Mouse (Mus musculus): ENCODE measurements at regions not wholly inside any gene's neighbourhood (a gene's known extent, or its start where the extent isn't known, plus 50 kb on each side); places are given as distances from the start of the nearest gene placed in this dataset.
"Not testable (repeated sequence)": the region's sequence is repeated elsewhere in the genome, so short reads cannot be mapped to it uniquely, and the experiment has no call there.

DNA sequence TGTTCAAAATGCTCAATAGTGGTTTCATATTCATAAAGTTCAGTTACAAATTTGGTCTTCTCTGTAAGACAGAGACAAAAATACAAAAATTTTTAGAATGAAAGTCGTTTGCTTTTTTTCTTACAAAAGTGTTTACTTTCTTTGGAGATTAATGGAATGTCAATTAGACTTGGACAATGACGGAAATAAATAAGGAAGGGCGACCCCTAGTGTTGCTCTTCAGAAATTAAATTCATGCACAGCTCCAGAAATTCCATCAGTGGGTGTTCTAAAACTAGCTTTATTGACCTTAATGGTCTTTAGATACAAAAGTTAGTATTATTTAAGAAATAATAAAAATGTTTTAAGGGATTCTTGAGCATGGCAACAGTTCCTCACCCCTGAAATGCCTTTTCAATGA is 141.8 kb upstream of the Lama2 start:
- DNase-seq (ENCODE audit: low spot score in 2 of 2), result peak in 1 of 2 experiments; percentile 5

DNA sequence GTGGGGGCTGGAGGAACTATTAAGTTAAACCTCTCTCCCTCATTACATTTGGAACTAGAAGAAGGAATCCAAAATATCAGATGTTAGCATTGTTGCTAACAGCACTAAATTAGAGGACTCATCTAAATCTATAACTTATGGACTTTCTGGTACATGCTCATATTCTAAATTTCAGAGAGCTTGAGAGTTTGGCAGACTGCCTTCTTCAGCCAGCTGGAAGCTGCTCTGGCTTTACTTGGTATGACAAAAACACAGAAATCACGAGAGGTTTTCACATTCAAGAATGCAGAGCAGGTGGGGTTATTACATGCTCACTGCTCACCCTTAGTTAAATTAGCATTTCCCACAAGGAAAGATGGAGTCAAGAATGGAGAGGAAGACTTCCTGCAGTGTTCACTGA is 182.8 kb upstream of the Lama2 start:
- no peak for DNase-seq (ENCODE audit: low spot score in 2 of 2)

DNA sequence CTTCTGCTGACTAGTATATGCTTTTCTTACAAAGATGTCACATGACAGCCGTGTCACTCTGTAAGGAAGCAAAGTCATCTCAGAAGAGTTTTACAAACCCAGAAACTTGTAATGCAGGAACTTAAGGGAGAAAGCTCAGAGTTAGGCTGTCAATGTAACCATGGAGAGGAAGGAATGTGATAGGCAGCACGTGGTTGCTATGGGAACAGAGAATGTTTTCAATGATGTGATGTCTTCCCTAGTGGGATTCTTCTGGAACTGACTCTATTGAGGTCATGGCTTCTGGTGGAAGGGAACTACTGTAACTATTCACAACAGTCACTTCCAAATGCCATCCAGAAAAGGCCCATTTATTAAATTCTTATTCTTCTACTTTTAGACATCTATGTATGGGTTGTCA is 190.0 kb upstream of the Lama2 start:
- DNase-seq (ENCODE audit: low spot score in 2 of 2), result no peak

DNA sequence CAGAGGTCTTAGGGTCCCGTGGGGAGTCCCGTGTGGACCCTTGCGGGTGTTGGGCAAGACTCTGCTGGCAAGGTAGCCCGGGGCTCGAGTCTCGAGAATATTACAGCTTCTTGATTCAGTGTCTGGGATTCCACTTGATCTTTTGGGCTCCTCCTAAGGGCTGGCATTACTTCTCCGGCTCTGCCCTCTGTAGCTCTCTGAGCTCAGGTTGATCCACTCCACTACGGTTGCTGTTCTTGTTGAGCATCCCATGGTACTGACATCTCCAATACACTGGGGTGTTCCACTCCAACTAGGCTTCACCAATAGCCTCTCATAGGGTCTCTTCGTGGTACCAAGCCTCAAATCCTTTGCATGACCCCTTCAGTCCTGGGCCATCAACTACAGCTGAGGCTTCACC is 206.1 kb upstream of the Lama2 start:
- not testable (repeated sequence) for DNase-seq (ENCODE audit: low spot score in 2 of 2)

DNA sequence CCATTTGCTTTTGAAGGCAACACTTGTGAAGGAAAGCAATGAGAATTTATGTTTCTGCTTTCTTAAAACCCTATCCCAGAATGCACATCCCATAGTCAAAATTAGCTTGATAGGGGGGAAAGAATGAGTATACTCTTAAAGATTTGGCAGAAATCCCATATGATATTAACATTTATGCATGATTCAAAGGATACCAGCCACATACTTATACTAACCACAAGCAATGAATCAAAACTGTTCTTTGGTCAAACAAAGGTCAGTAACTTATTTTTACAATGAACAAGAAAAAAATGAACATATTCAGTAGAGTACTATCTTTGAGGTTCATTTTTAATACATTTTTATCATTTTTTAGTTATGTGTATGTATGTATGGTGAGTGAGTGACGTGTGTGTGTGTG is 208.8 kb upstream of the Lama2 start:
- DNase-seq (ENCODE audit: low spot score in 2 of 2), result no peak

DNA sequence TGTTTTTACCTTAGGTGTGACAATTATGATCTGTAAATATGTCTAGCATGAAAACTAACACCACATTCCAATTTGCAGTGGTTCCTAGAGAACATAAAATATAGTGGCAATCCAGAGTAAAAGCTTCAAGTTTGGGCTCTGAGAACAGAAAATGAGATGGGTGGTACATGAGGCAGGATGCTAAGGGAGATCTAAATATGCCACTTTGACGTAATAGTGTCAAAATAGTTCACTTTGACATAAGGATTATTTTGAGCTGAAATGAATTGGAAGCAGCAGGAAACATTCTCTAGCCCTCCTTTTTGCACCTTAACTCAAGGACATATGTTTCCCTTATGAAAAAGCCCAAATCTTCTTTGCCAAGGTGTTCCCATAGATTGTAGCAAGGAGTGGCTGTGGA is 219.1 kb upstream of the Lama2 start:
- DNase-seq (ENCODE audit: low spot score in 2 of 2), result no peak

DNA sequence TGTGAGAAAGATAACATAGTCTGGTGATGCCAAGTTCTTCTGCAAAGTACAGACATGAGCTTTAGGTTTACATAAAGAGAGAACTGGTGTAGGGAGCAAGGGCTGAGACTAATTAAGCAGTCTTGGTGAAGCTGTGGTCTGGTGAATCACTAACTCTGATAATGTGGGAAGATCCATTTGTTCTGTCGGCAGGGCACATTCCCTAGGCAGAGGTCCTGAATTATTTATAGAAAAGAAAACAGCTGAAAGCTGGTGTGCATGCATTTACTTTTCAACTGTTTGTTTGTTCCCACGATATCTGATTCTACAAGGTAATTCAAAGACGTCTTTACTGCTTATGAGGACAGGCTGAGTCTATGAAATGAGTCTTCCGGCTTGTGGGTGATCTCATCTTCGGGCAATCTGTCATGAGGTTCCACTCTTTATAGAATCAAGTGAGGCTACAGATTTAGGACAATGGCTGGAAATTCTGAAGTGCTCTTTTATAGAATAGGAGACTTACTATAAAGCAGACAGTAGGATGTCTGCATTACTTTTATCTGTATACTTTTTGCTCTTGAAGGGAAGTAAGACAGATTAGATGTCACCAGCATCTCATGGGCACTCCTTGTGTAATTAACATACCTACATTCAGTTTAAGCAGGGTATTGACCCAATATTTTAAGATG is 221.6 kb upstream of the Lama2 start:
- no peak for DNase-seq (ENCODE audit: low spot score in 2 of 2)

DNA sequence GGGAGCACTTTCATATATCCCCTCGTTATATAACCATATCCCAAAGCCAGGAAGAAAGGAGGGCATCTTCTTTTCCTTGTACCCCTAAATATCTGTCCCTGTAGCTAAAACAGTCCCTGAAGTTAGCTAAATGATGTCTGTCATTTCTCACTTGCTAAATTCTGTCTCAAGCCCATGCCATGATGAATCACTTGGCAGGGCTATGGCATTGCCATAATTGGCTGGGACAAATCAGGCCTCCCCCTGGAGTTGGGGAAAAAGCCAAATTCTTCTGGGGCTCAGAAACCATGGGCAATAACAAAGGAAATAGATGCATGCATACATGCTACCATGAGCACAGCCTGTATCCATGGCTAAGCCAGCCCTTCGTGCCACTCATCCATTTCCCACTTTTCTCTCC is 223.5 kb upstream of the Lama2 start:
- no peak for DNase-seq (ENCODE audit: low spot score in 2 of 2)

DNA sequence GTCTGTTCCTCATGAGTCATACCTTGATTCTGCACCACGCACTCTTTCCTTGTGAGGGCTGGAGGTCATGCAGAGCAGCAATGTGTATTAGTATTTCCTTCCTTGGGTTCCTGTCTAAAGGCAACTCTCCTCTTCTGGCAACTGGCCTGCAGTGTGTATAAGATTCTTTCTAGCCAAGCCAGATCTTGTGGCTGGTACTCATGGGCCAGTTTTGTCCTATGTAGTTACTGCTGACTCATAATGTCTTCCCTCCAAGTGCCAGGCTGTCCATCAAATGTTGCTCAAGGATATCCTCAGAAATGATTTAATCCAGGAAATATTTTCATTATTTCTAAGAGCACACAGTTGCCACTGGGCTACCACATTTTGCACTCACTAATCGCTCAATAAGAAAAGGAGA is 211.0 kb upstream of the Ptprk start:
- no peak for DNase-seq (ENCODE audit: low spot score in 2 of 2)

DNA sequence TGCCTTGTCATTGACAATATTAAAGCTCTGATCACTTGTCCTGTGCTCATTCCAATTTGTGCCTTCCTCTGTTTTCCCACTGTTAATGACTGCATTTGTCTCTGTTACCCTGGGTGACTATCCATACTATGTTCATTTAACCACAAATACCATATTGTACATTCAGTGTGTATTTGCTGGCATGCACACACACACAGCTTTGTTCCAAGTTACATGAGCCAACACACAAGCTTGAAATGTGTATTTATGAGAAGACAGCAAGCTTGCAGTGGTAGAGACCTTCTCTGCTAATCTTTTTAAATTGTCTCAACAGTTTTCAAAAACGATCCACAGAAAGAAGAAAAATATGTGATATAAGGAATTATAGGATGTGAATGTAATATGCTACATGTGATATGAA is 193.8 kb upstream of the Ptprk start:
- no peak for DNase-seq (ENCODE audit: low spot score in 2 of 2)

DNA sequence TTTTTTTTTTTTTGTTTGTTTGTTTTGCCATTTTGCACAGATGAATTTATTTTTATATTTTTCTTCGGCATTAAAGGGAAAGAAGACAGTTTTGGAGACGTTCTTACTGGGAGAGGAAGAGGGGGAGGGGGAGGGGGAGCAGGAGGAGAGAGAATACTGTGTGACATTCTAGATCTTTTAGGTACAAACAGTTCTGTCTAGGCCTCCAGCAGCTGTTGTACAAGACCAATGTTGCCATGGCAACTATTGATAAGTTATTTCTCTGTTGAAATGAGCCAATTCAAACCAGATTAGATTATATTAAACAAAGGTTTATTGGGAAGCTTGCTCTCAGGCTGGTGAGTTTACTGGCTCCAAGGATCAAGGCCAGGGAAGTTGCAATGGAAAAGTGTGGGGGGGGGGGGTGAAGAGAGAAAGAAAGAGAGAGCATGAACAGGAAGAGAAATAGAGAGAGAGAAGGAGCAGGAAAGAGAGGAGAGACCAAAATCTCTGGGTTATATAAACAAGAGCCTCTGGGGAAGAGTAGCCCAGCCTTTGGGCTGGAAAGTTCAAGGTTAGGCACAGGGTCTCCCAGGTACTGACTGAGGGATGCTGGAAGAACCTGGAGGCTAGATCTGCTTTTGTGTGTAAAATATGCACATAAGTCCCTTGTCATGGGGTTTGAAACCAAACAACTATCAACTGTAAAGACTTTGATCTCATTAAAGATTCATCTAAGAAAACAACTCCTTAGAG is 182.7 kb upstream of the Ptprk start:
- DNase-seq (ENCODE audit: low spot score in 2 of 2), result peak in 1 of 2 experiments; percentile 8

DNA sequence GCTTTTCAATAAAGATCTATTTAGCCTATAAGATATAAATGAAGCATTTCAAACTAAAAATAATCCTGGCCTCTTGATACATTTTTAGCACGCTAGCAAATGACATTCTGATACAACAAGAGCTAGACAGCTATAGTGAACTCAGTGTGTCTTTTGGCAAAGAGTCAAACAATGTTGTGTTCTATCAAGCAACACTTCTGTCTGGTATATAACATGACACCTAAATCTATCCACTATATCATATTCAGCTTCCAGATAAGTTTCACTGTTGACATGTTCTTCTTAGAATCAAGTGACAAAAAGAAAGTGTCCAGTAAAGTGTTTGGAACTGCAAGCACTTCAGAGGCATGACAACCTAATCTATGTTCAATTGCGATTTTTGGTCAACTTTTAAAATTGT is 158.2 kb upstream of the Ptprk start:
- no peak for DNase-seq (ENCODE audit: low spot score in 2 of 2)

DNA sequence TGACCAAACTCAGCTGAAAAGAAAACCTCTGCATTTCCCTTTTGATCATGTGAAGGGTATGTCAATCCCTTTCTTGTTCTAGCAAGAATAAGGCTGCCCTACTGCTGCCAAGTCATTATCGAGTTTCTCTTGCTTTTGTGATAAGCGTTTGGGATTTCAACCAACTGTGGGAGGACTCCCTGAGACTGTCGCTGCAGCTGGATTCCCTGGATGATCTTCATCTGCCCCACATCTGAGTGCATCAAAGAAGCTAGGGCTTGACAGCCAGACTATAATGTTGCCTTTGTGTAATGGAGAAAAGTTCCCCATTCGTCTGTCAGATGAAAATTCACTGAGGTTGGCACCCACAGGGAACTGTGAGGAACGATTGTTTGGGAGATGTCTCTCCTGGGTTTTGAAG is 147.4 kb upstream of the Ptprk start:
- DNase-seq (ENCODE audit: low spot score in 2 of 2), result no peak

DNA sequence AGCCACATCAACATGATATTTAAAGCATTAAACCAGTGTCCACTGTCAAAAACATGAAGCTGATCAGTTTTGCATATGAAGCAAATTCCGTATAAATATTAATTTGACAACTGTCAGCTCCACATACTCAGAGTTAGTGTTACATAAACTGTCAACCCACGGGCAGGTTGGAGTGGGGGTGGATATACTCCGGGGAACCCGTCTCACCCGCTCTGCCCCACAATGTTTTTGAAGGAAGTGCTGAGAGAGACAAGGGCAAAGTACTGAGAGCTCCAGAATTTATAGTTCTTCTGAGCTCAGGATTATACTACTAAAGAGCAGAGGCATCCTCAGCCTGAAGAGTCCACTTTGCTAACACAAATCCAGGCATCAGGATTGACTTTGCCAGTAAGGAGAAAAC is 132.5 kb upstream of the Ptprk start:
- DNase-seq (ENCODE audit: low spot score in 2 of 2), result no peak

DNA sequence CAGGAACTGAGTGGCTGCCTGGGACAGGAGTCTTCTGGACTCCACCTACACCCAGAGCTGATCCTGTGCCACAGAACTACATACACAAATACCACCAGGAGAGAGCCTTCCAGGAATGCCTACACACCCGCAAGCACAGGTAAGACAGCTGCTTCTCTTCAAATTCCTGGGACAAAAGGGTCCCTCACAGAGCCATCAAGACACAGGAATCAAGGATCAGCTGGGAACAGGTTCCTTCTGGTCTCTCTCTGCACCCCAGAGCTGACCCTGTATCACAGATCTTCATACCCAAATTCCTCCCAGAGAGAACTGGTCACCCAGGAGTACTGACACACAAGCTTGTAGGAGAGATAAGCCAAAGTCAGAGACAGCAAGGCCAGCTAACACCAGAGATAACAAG is 125.5 kb upstream of the Ptprk start:
- no peak for DNase-seq (ENCODE audit: low spot score in 2 of 2)

DNA sequence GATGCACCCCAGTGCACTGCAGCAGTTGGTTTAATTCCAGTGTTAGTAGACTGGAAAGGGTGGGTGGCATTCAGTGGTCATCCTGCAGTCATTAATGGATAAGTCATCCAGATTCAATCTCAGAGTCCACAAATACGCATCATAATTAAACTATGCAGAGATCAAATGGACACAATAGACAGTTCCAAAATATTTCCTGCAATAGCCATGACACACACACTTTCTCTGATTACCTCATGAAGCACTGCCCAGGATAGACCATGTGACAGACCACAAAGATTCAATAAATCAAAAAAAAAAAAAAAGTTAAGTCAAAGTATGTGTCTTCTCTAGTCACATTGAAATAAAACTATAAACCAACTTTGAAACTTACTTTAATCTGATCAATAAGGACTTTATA is 106.4 kb upstream of the Ptprk start:
- DNase-seq (ENCODE audit: low spot score in 2 of 2), result no peak

DNA sequence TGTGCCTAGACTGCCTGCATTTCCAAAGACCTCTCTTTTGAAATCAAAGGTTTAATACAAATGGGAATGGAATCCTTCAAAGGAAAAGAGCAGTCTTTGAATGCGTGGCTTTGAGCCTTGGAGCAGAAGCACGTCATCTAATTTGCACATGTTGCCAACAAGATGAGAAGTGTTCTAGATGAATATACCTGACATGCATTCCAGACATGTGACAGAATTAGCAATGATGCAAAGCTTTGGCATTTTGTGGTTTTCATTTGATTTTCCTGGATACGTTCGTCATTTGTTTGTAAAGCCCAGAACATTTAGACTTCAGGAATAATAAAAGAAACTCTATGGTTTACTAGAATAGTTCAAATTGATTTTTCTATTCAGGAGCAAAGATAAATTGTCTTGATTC is 90.6 kb upstream of the Ptprk start:
- DNase-seq (ENCODE audit: low spot score in 2 of 2), result no peak

DNA sequence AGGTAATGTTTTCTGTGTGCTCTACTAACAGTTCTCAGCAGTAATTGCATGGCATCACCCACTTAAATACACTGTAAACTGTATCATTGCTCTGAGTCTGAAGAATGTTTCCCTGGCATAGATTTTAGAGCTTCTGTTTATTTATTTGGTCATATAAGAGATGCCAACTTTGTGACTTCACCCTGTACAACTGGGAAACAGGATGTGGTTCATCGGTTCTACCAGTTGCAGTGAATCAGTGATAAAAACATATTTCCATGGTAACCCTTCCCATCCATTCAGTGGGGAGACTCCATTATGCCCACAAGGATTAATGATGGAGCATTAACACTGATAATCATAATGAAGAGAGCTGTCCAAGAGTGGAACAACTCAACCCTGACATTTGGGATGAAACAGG is 89.6 kb upstream of the Ptprk start:
- DNase-seq (ENCODE audit: low spot score in 2 of 2), result no peak

DNA sequence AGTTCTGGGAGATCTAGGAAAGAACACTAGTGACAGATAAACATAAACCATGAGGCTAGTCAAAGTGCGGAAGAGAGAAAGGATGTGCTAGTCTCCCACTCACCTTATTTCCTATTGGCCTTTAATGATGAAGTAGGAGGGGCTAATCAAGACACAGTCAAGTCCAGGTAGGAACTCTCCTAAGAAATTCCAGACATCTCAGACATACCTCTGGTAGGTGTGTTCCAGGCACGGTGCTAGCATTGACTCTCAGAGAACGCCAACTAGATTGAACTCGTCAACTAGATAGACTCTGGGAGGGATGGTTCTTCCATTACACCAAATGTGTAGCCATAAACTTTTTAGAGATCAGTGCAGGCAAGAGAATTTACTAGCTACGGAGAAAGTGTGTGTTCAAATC is 87.6 kb upstream of the Ptprk start:
- no peak for DNase-seq (ENCODE audit: low spot score in 2 of 2)

DNA sequence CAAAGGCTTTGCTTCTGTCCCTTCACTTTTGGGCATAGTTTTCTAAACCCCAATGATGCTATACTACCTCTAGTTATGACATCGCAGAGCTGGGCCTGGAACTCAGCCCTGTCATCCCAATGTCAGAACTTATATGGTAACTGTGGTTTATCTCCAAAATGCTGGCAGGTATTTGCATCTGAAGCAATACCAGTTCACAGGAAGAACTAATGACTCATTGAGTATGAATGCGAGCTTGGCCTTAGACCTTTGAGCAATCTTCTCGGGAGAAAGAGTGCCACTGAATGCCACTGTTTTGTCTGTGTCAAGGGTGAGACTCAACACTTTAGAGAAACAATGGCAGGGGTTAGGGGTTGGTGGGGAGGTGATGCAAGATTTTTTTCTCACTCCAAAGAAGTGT is 86.6 kb upstream of the Ptprk start:
- no peak for DNase-seq (ENCODE audit: low spot score in 2 of 2)

DNA sequence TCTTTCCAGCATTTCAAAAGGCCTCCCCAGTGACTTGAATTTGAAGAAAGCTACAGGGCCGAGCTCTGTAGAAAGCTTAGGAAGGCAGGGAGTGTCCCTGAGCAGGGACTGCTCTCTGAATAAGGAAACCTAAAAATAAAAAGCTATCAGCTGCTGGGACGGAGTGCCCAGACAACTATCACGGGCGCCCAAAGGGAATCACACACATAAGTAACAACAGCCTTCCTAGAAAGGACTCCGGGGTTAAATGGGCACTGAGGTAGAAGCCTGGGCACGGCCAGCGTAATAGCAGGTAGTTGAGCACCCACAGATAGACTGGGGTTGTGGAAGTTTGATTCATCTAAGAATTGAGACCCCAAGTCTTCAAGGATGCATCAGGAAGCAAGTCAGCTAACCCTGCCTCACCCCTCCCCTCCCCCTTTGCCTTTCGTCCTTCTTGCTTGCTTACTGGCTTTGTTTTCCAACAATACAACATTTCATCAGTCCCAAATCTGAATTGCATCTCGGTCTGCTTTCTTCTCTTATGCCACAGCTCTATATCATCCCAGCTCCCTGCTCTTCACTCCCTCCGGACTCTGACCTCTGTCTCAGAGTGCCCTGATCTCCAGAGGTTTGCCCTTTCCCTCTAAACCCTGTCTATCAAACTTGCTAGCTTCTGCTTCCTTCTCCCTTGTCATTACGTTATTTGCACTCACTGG is 84.1 kb upstream of the Ptprk start:
- peak; percentile 1 to 19 for DNase-seq (ENCODE audit: low spot score in 2 of 2)

DNA sequence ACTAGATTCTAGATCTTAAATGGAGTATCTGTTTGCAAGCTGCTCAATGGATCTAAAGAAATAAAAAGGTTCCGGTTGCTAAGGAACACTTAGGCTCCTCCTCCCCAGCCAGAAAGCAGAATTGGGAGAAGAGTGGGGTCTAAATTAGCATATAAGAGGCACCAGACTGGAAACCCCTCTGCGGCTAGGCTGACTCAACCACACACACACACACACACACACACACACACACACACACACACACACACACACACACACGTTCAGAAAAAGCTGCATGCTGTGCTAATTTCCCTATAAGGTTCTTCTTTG is 83.6 kb upstream of the Ptprk start:
- DNase-seq (ENCODE audit: low spot score in 2 of 2), result no peak

DNA sequence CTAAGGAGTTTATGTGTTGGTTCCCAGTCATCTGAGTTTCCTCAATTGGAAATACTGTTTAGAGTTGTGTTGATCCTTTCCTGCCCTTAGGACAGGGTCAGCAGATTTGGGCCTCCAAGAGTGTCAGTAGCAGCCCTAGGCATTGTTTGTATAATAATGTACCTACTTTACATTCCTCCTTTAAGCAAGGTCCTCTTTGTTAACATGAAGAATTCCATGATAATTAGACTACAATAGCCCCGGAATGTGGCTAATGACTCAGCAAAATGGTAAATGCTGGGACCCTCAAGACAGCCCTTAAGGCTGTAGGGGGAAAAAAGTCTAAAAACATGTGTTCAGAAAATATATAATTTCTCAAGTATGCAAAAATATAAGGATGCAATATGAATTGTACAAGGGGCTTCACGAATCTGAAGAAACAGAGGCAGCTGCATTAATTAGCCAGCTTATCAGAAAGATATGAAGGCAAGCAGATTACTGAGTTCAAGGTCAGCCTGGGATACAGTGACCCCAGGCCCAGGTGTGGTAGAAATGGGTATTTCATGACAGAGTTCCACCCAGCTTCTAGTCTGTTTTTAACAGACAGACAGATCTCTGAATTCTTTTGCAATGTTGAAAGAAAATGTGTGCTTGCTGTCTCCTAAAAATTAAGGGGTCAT is 80.1 kb upstream of the Ptprk start:
- DNase-seq (ENCODE audit: low spot score in 2 of 2), result no peak
